Mouse (Mus musculus) lung, embryonic 14.5 days (tissue): ENCODE measurements around the gene Cisd3. TPM values are rescaled to one million over a fixed set of nuclear protein-coding genes. Genes with fewer than 3 reads are reported as not detected.

Source experiments
- ATAC-seq: fragments of 200-750 bp; cut with Nextera tagmentation; 2 replicates; pipeline ENCODE4 v1.8.0; 2017; ENCODE audit warnings: mild to moderate bottlenecking, moderate TSS enrichment, moderate library complexity; ENCODE audit not compliant: insufficient read depth
- DNase-seq: peaks from one replicate; pipeline ENCODE4 v3.0.0-alpha.2; 2015
- H3K27ac ChIP-seq: fragments of 300-500 bp; sonication (generic); 2 replicates; pipeline ENCODE4 v1.5.1; 2014; ENCODE audit warnings: low read depth, mild to moderate bottlenecking, moderate library complexity
- H3K27me3 ChIP-seq: fragments of 300-500 bp; sonication (generic); 2 replicates; pipeline ENCODE4 v1.6.1; 2014; ENCODE audit warnings: low read length, control low read depth; ENCODE audit not compliant: insufficient read depth
- H3K36me3 ChIP-seq: fragments of 300-500 bp; sonication (generic); 2 replicates; pipeline ENCODE4 v1.6.1; 2014; ENCODE audit warnings: control low read depth; ENCODE audit not compliant: insufficient read depth
- H3K4me1 ChIP-seq: fragments of 300-500 bp; sonication (generic); 2 replicates; pipeline ENCODE4 v1.6.1; 2014; ENCODE audit warnings: antibody characterized with exemption, control low read depth; ENCODE audit not compliant: insufficient read depth
- H3K4me2 ChIP-seq: fragments of 300-500 bp; sonication (generic); 2 replicates; pipeline ENCODE4 v1.6.1; 2014; ENCODE audit warnings: mild to moderate bottlenecking
- H3K4me3 ChIP-seq: fragments of 300-500 bp; sonication (generic); 2 replicates; pipeline ENCODE4 v1.5.1; 2014; ENCODE audit warnings: low read depth, low read length
- H3K9ac ChIP-seq: fragments of 300-500 bp; sonication (generic); 2 replicates; pipeline ENCODE4 v1.6.1; 2014
- H3K9me3 ChIP-seq: fragments of 300-500 bp; sonication (generic); 2 replicates; pipeline ENCODE4 v1.6.1; 2016; ENCODE audit warnings: low read depth, low read length, control low read depth
- CTCF ChIP-seq: IDR thresholded peaks from 2 replicates; pipeline ENCODE4 v1.5.1; 2016; ENCODE audit warnings: antibody characterized with exemption, low read depth
- WGBS: fragments of 180-500 bp; shearing (Covaris S2); extraction: QIAGEN DNeasy Blood & Tissue Kit; methylation state at CpG from one replicate; pipeline ENCODE4 v1.1.7; 2014; 5-methylcytosine and 5-hydroxymethylcytosine counted together
- polyA plus RNA-seq: library from polyadenylated mRNA; unstranded; fragments of >200 nt; fragmentation: Nextera tagmentation; extraction: Ambion mirVana; gene quantifications from 2 replicates; pipeline ENCODE4 v1.2.1, GENCODE M21; 2014

Cisd3 gene
- polyA plus RNA-seq, 1 experiment from 2014 or later, result 27.1 TPM

GRCm38 (mm10) chr11:97697199-97697890, 11.7 kb downstream of the Cisd3 start:
- peak; percentile 24 for DNase-seq
- Histone ChIP-seq H3K4me2 (peak overlapping the region; percentile 84), H3K4me1 (peaks cover 31% of the 10 kb centered on the region), H3K4me3 (peak overlapping the region; percentile 93), H3K27me3 (no peaks in the 10 kb centered on the region), H3K27ac (peak overlapping the region; percentile 99; the same call in 1 of the 2 replicates), H3K9me3 (no peaks in the 10 kb centered on the region), H3K9ac (peak overlapping the region; percentile 95), H3K36me3 (peaks cover 18% of the 10 kb centered on the region)
- ATAC-seq, result no peak
- TF ChIP-seq CTCF, result no peak
- WGBS, result 44% methylated on average over 11 of the region's 11 CpGs

- no peak for TF ChIP-seq CTCF
- DNase-seq (peak; percentile 62), ATAC-seq (no peak)
- no peaks in the 10 kb centered on the region for H3K27me3 ChIP-seq
- H3K9me3 ChIP-seq, result no peaks in the 10 kb centered on the region
- peak overlapping the region; percentile 93 for H3K4me3 ChIP-seq
- H3K27ac ChIP-seq, result peak overlapping the region; percentile 99
- WGBS, result 2% methylated on average over 14 of the region's 14 CpGs
- peak overlapping the region; percentile 95 for H3K9ac ChIP-seq
- peaks cover 31% of the 10 kb centered on the region for H3K4me1 ChIP-seq
- peak overlapping the region; percentile 84 for H3K4me2 ChIP-seq
- H3K36me3 ChIP-seq, result peaks cover 11% of the 10 kb centered on the region; the same call in 1 of the 2 replicates
Observed at GRCm38 (mm10) chr11:97697891-97698529, 12.4 kb downstream of the Cisd3 start.

GRCm38 (mm10) chr11:97698741-97699611, 13.3 kb downstream of the Cisd3 start:
- peak overlapping the region; percentile 93 for H3K4me3 ChIP-seq
- under 1% methylated on average over 63 of the region's 63 CpGs for WGBS
- ATAC-seq, result no peak

GRCm38 (mm10) chr11:97699626-97700002, 14.0 kb downstream of the Cisd3 start:
- H3K27me3 ChIP-seq, result no peaks in the 10 kb centered on the region
- peak overlapping the region; percentile 93 for H3K4me3 ChIP-seq
- H3K36me3 ChIP-seq, result peaks cover 7% of the 10 kb centered on the region; the same call in 1 of the 2 replicates
- peak overlapping the region; percentile 95 for H3K9ac ChIP-seq
- H3K27ac ChIP-seq, result peak overlapping the region; percentile 99
- DNase-seq (peak; percentile 97), ATAC-seq (peak; percentile 29)
- no peaks in the 10 kb centered on the region for H3K9me3 ChIP-seq
- 0% methylated on average over 9 of the region's 9 CpGs for WGBS
- peaks cover 33% of the 10 kb centered on the region for H3K4me1 ChIP-seq
- peak overlapping the region; percentile 84 for H3K4me2 ChIP-seq
- no peak for TF ChIP-seq CTCF

More at GRCm38 (mm10) chr11:97698741-97699611, 13.3 kb downstream of the Cisd3 start:
- Histone ChIP-seq H3K36me3 (peaks cover 4% of the 10 kb centered on the region; the same call in 1 of the 2 replicates), H3K27ac (peak overlapping the region; percentile 99), H3K4me1 (peaks cover 32% of the 10 kb centered on the region), H3K27me3 (no peaks in the 10 kb centered on the region), H3K4me2 (peak overlapping the region; percentile 84), H3K9ac (peak overlapping the region; percentile 95), H3K9me3 (no peaks in the 10 kb centered on the region)
- TF ChIP-seq CTCF, result peak; percentile 61
- DNase-seq, result peak; percentile 79

DNA sequence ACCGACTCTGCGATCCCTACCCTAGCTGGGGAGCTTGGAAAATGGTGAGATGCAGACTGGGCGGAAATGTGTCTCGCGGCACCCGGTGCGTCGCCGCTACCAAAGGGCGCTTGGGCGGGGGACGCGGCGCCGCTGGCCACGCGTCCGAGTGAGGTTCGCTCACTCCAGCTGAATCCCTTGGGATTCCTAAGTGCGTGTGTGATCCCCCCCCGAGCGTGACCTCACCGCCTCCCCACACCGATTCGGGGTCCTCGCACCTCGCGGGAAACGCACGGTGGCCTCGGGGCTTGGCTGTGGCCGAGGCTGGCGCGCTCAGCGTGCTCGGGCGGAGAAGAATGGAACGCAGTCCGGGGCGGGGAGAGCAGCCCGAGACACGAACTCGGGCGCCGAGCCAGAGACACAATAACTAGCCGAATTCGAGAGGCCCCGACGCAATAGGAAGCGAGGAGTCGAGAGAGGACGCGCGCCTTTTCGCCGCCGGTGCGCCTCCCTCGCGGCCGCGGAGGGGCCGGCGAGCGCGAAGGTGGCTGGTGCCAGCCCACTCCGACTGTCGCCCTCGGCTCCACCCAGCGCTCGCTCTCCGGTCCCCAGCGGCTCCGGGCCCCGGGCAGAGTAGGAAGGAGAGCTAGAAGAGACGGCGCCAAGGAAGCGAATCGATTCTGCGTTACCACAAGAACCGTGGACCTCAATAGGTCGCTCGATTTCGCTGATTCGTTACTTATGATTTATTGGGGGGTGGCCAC, 14.5 kb downstream of the Cisd3 start, which contains the start of gene Pcgf2:
Pcgf2 (minus strand) TSS at position 495 of the 743 bp plus-strand sequence.
- Histone ChIP-seq H3K27ac (peak within 1 kb of the TSS; percentile 99), H3K4me1 (peaks cover 27% of the 10 kb centered on the region), H3K4me2 (peak within 1 kb of the TSS; percentile 84), H3K36me3 (peaks cover 12% of the 10 kb centered on the region; the same call in 1 of the 2 replicates), H3K27me3 (no peaks in the 10 kb centered on the region), H3K9ac (peak within 1 kb of the TSS; percentile 95), H3K4me3 (peak within 1 kb of the TSS; percentile 93), H3K9me3 (no peaks in the 10 kb centered on the region)
- WGBS, result under 1% methylated on average over 85 of the region's 85 CpGs
- no peak for TF ChIP-seq CTCF
- DNase-seq (peak; percentile 92), ATAC-seq (peak; percentile 16)
